Mouse (Mus musculus) cerebellum, postnatal 14 days (tissue): ENCODE results near the gene Smtn.

ENCODE experiments used
- DNase-seq, 2 experiments: peaks; one replicate each; pipeline ENCODE4 v3.0.0; 2021; ENCODE audit warnings: mixed read lengths in 2 of 2

The Smtn gene

GRCm38 (mm10) chr11:3526207-3526606 lies 14.2 kb downstream of the Smtn start:
- DNase-seq = no peak

- DNase-seq = no peak
Measured at GRCm38 (mm10) chr11:3525560-3525959, 14.9 kb downstream of the Smtn start.

DNA sequence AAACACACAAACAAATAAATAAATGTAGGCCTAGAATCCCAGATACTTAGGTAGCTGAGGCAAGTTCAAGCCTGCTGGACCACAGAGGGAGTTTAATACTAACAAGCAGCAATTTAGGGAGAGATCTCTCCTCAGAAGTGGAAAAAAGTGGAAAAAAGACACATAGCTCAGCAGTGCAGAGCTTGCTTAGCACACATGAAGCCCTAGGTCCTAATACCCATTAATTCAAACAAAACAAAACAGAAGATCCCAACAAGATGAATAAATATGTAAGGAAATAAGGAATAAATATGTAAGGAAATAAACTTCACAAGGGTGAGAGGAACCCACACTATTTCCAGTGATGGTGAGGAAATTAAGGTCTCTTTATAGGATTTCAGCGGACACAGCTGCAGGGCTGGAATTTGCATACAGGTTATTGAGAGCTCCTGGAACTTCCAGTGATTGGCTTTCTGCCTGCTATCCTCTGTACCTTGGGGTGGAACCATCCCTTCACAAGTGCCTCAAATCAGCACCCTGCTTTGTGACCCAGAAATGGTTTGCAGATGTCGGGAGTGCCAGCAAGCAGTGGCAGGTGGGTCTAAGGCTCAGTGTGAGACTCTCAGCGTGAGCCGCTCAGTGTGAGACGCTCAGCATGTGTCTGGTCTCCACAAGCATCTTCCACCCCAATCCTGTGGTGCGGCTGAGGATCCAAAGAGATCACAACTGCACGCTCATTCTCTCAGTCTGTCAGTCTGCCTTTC lies 16.4 kb downstream of the Smtn start:
- no peak for DNase-seq

GRCm38 (mm10) chr11:3522285-3523000 lies 18.0 kb downstream of the Smtn start:
- DNase-seq = no peak

- DNase-seq = peak in 1 of 2 experiments; percentile 50
Measured at GRCm38 (mm10) chr11:3521339-3522224, 18.8 kb downstream of the Smtn start.

- no peak for DNase-seq
Measured at GRCm38 (mm10) chr11:3520919-3521318, 19.5 kb downstream of the Smtn start.

DNA sequence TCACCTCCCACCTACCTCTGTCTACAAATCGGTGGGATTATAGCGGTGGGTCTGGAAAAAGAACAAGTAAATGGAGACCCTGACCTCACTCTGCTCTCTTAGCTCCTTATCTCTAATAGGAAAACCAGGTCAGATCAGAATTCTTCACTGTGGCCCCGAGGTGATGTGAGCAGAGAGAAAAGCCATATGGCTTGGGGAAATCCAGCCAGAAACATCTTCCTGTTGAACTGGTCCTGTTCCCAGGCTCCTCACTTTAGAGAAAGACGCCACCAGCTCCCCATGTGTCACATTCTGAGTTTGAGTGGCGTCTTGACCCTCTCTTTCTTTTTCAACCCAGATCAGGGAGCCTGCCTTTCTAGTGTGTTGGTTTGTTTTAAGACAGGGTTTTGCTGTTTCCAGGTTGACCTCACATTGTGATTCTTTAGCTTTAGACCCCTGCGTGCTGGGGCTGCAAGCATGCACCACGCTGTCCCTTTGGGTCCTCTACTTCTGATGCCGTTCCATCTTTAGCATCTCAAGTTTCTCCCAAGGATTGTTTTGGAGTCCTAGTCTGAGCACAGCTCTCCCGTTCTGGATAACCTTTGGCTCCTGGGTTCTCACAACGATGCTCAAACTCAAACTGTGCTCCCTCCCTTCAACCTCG lies 20.5 kb downstream of the Smtn start:
- peak in 1 of 2 experiments; percentile 68 for DNase-seq

GRCm38 (mm10) chr11:3519051-3519726 lies 21.2 kb downstream of the Smtn start:
- DNase-seq = no peak

- DNase-seq = no peak
Measured at GRCm38 (mm10) chr11:3517846-3518732, 22.3 kb downstream of the Smtn start.

GRCm38 (mm10) chr11:3516859-3517845 lies 23.3 kb downstream of the Smtn start:
- peak; percentile 60 to 61 for DNase-seq

- no peak for DNase-seq
Measured at GRCm38 (mm10) chr11:3516121-3516520, 24.3 kb downstream of the Smtn start.

GRCm38 (mm10) chr11:3515637-3516036 lies 24.8 kb downstream of the Smtn start:
- DNase-seq = peak; percentile 83 to 90

GRCm38 (mm10) chr11:3515216-3515615 lies 25.2 kb downstream of the Smtn start:
- no peak for DNase-seq

- peak; percentile 94 to 96 for DNase-seq
Measured at GRCm38 (mm10) chr11:3514529-3515054, 25.8 kb downstream of the Smtn start, which contains the start of gene Selenom. Gene Selenom (plus strand): TSS chr11:3514684.

DNA sequence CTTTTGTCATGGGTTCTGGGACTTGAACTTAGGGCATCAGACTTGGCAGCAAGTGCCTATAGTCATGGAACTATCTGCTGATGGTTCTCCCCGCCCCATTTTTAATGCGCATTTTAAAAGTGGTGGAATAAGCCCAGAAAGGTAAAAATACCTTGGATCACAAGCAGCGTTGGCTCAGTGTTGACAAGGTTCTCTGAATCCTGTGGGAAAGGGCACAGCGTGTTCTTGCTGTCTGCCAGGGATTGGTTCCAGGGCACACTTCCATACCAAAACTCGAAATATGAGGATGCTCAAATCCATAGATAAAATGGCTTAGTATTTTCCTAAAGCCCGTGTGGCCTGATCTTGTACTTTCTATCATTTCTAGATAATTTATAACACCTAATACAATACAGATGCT lies 27.1 kb downstream of the Smtn start:
- peak; percentile 56 to 82 for DNase-seq

DNA sequence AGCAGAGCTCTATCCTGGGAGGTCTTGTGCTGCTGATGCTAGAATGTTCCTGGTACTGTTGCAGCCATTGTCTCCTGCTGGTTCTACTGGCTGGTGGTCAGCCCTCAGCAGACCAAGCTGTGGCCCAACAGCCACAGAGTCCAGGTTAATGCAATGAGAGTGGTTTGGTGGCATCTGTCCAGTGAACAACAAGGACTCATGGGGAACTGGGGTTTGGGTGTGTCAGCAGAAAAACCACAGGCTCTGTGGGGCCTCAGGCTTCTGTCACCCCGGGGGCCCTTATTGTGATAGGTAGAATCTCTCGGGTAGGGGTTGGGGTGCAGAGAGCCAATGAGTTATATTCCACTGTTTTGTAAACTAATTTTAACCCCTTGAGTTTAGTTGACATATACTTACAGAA lies 30.1 kb downstream of the Smtn start:
- no peak for DNase-seq

- DNase-seq = peak in 1 of 2 experiments; percentile 32
Measured at GRCm38 (mm10) chr11:3509181-3510085, 31.0 kb downstream of the Smtn start.

GRCm38 (mm10) chr11:3508226-3508625 lies 32.2 kb downstream of the Smtn start:
- peak in 1 of 2 experiments; percentile 27 for DNase-seq
